Mouse (Mus musculus) spleen, postnatal 4 days (tissue): ENCODE data around the gene Ankrd13d.

ENCODE experiments used
- DNase-seq, 2 experiments: peaks; one replicate each; pipeline ENCODE4 v3.0.0; 2022; ENCODE audit warnings: low spot score in 2 of 2

Ankrd13d gene

GRCm38 (mm10) chr19:4282898-4283553 is at the start of gene Ankrd13d:
Gene Ankrd13d (minus strand): TSS chr19:4283137.
- peak; percentile 90 to 96 for DNase-seq

GRCm38 (mm10) chr19:4332653-4333052 is 49.7 kb upstream of the Ankrd13d start:
- DNase-seq: peak; percentile 55 to 73

- DNase-seq: no peak
These were observed 48.3 kb upstream of the Ankrd13d start for GRCm38 (mm10) chr19:4331273-4331672.

- no peak for DNase-seq
These were observed 47.7 kb upstream of the Ankrd13d start for GRCm38 (mm10) chr19:4330603-4331002.

- no peak for DNase-seq
These were observed 45.9 kb upstream of the Ankrd13d start for GRCm38 (mm10) chr19:4328737-4329304.

- DNase-seq: no peak
These were observed 43.9 kb upstream of the Ankrd13d start for GRCm38 (mm10) chr19:4326881-4327280.

- no peak for DNase-seq
These were observed 43.2 kb upstream of the Ankrd13d start for GRCm38 (mm10) chr19:4326106-4326505.

- no peak for DNase-seq
These were observed 39.2 kb upstream of the Ankrd13d start for GRCm38 (mm10) chr19:4322134-4322533.

- DNase-seq: no peak
These were observed 38.7 kb upstream of the Ankrd13d start for GRCm38 (mm10) chr19:4321622-4322021.

GRCm38 (mm10) chr19:4319272-4319671 is 36.3 kb upstream of the Ankrd13d start:
- DNase-seq: no peak

- no peak for DNase-seq
These were observed 34.2 kb upstream of the Ankrd13d start for GRCm38 (mm10) chr19:4317181-4317580.

- no peak for DNase-seq
These were observed 32.4 kb upstream of the Ankrd13d start for GRCm38 (mm10) chr19:4315223-4315944.

GRCm38 (mm10) chr19:4309776-4310185 is 26.8 kb upstream of the Ankrd13d start:
- DNase-seq: peak; percentile 55 to 78

GRCm38 (mm10) chr19:4309302-4309701 is 26.4 kb upstream of the Ankrd13d start:
- DNase-seq: no peak

- DNase-seq: peak; percentile 89 to 97
These were observed 23.2 kb upstream of the Ankrd13d start, which contains the start of gene Grk2 for GRCm38 (mm10) chr19:4306190-4306577. Gene Grk2 (minus strand): TSS chr19:4306222.

- peak; percentile 60 to 85 for DNase-seq
These were observed 22.7 kb upstream of the Ankrd13d start for GRCm38 (mm10) chr19:4305491-4306189.

- DNase-seq: peak; percentile 40 to 70
These were observed 22.0 kb upstream of the Ankrd13d start for GRCm38 (mm10) chr19:4304871-4305321.

- peak; percentile 72 to 85 for DNase-seq
These were observed 21.4 kb upstream of the Ankrd13d start for GRCm38 (mm10) chr19:4304251-4304821.

GRCm38 (mm10) chr19:4303640-4303995 is 20.7 kb upstream of the Ankrd13d start:
- peak; percentile 54 to 74 for DNase-seq

GRCm38 (mm10) chr19:4302936-4303639 is 20.2 kb upstream of the Ankrd13d start:
- DNase-seq: peak in 1 of 2 experiments; percentile 67
